Mouse (Mus musculus) adrenal gland, adult 10 weeks (tissue): ENCODE data around the gene Ccdc174. TPM values are rescaled to one million over a fixed set of nuclear protein-coding genes. Genes with fewer than 3 reads are reported as not detected.

ENCODE experiments used
- polyA plus RNA-seq: library from polyadenylated mRNA; stranded (reverse); fragments of 350-450 nt; fragmentation: Illumina TruSeq; extraction: RNeasy Lipid Tissue Mini Kit (QIAGEN cat#74804); gene quantifications from one replicate; pipeline ENCODE4 v1.2.3, GENCODE M21; 2014; ENCODE audit warnings: low read depth, low replicate concordance

Ccdc174 gene
- polyA plus RNA-seq, result 159 TPM

DNA sequence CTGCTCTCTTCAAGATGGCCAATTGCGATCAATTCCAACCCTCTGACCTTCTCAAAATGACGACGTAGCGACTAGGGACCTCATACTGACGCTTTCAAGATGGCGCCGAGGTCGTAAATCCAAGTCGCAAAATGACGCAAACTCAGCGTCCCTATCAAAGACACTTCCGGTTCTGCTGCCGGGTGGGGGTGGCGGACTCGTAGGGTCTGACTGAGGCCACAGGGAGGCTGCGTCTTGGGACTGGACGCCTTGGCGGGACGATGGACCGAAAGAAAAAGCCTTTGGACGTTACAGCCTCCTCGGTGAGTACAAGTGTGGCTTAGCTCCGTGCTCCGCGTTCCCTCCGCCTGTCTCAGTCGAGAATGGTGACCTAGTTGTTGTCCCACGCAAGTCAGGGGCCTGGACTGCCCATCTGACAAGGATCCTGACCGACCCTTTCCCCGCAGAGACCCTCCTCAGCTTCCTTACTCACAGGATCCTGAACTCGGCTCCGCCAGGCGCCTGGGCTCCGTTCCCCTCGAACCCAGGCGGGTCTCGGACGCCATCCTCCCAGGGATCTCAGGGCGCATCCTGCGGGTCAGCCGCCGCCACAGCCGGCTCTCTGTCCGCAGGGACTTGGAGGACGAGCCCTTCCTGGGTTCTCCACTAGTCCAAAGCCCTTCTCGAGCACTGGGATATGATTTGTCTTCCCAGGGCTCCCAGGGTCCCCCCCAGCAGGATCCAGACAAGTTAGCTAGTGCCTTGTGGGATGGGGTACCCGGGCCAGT is at the start of gene Ccdc174:
Gene Ccdc174 (plus strand): TSS at position 169 of the 767 bp plus-strand sequence.

GRCm38 (mm10) chr6:91902509-91902908 is 24.7 kb downstream of the Ccdc174 start, which contains the start of gene 4930590J08Rik:
Gene 4930590J08Rik (plus strand): TSS chr6:91902809.

Other genes starting within 250 kb of the Ccdc174 start
- 298 TPM for gene Slc6a6, start 194.0 kb upstream of the Ccdc174 start, polyA plus RNA-seq
- gene Grip2, start 50.8 kb upstream of the Ccdc174 start, polyA plus RNA-seq, result not detected
- gene 4930590J08Rik, start 24.8 kb downstream of the Ccdc174 start, polyA plus RNA-seq, result 2.7 TPM
- gene Fgd5, start 100.8 kb downstream of the Ccdc174 start, polyA plus RNA-seq, result 13.6 TPM
- gene Nr2c2, start 213.3 kb downstream of the Ccdc174 start, polyA plus RNA-seq, result 42.8 TPM